Mouse (Mus musculus) MEL (cell line): ENCODE results near the gene Taok2.

Source experiments
- CHD1 ChIP-seq: IDR thresholded peaks from 2 replicates; pipeline ENCODE4 v1.6.1; 2012; ENCODE audit warnings: low read depth, mild to moderate bottlenecking, inconsistent platforms, low read length, improper control_type of control experiment
- CTCF ChIP-seq, 3 experiments: IDR thresholded peaks in 2 of 3; conservative IDR thresholded peaks in 1 of 3; 2 replicates each; pipeline ENCODE4 v1.5.1; 2011 to 2012; ENCODE audit warnings: low read length in 3 of 3, low read depth in 2 of 3, mild to moderate bottlenecking in 2 of 3, improper control_type of control experiment in 1 of 3, inconsistent platforms in 1 of 3, mixed read lengths in 1 of 3, moderate library complexity in 1 of 3; ENCODE audit not compliant: control insufficient read depth in 1 of 3, insufficient read depth in 1 of 3, poor library complexity in 1 of 3, severe bottlenecking in 1 of 3
- GABPA ChIP-seq: IDR thresholded peaks from 2 replicates; pipeline ENCODE4 v1.6.1; 2012; ENCODE audit warnings: low read depth, mild to moderate bottlenecking, inconsistent platforms, low read length, improper control_type of control experiment, moderate library complexity
- MAX ChIP-seq: IDR thresholded peaks from 2 replicates; pipeline ENCODE4 v1.6.1; 2011; ENCODE audit warnings: low read length, improper control_type of control experiment
- MYB ChIP-seq: IDR thresholded peaks from 2 replicates; pipeline ENCODE4 v1.6.1; 2011; ENCODE audit warnings: mild to moderate bottlenecking, low read depth, low read length, improper control_type of control experiment
- POLR2A ChIP-seq, 2 experiments: IDR thresholded peaks; 2 replicates each; pipeline ENCODE4 v1.6.1; 2011 to 2012; ENCODE audit warnings: low read length in 2 of 2, mild to moderate bottlenecking in 2 of 2, control low read depth in 1 of 2, improper control_type of control experiment in 1 of 2, low read depth in 1 of 2, moderate library complexity in 1 of 2; ENCODE audit not compliant: control insufficient read depth in 1 of 2, insufficient read depth in 1 of 2, poor library complexity in 1 of 2
- RAD21 ChIP-seq: IDR thresholded peaks from 2 replicates; pipeline ENCODE4 v1.6.1; 2011; ENCODE audit warnings: mild to moderate bottlenecking, low read depth, low read length, improper control_type of control experiment
- SMC3 ChIP-seq: IDR thresholded peaks from 2 replicates; pipeline ENCODE4 v1.6.1; 2011; ENCODE audit warnings: low read depth, low read length, improper control_type of control experiment
- TCF12 ChIP-seq: IDR thresholded peaks from 2 replicates; pipeline ENCODE4 v1.6.1; 2014; ENCODE audit warnings: low read depth, mild to moderate bottlenecking, inconsistent platforms, low read length, improper control_type of control experiment, moderate library complexity
- ZNF384 ChIP-seq: IDR thresholded peaks from 2 replicates; pipeline ENCODE4 v1.6.1; 2012; ENCODE audit warnings: low read depth, mild to moderate bottlenecking, inconsistent platforms, low read length, improper control_type of control experiment

- TF ChIP-seq MAX = peak; percentile 52; the same call in 1 of the 2 replicates
- no peak for TF ChIP-seq GABPA
- TF ChIP-seq TCF12 = no peak
- no peak for TF ChIP-seq POLR2A (IDR thresholded peaks at IDR 0.05; ENCODE audit: control insufficient read depth in 1 of 2, insufficient read depth in 1 of 2, low read depth in 1 of 2, low read length in 2 of 2, poor library complexity in 1 of 2)
- TF ChIP-seq CTCF (IDR thresholded peaks at IDR 0.05 in 2 of 3, conservative IDR thresholded peaks at IDR 0.05 in 1 of 3; ENCODE audit: control insufficient read depth in 1 of 3, insufficient read depth in 1 of 3, low read depth in 2 of 3, low read length in 3 of 3, poor library complexity in 1 of 3, severe bottlenecking in 1 of 3) = no peak
- TF ChIP-seq MYB = no peak
- TF ChIP-seq RAD21 = no peak
- no peak for TF ChIP-seq ZNF384
- no peak for TF ChIP-seq SMC3
- TF ChIP-seq CHD1 = no peak
These were observed 30.3 kb upstream of the Taok2 start for GRCm38 (mm10) chr7:126914844-126915243.
